Mouse (Mus musculus): Measurements from ENCODE around the gene Olfr1313.
"Not testable (repeated sequence)": the region's sequence is repeated elsewhere in the genome, so short reads cannot be mapped to it uniquely, and the experiment has no call there.

The Olfr1313 gene

DNA sequence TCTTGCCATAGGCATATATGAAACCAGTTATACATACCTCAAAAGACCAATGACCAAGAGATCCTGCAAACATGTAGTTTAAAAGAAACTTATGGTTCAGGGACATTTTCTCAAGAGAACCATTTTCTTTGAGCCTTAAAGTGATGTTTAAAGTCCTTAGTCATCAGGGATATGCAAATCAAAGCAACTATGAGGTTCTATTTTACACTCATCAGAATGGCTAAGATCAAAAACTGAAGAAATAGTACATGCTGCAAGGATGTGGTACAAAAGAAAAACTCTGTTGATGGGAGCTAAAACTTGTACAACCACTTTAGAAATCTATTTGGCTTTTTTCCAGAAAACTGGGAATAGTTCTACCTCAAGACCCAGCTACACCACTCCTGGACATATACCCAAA is at the start of gene Olfr1313:
TSS of gene Olfr1313 (minus strand) at position 101 of the 400 bp plus-strand sequence.
- DNase-seq = no peak

DNA sequence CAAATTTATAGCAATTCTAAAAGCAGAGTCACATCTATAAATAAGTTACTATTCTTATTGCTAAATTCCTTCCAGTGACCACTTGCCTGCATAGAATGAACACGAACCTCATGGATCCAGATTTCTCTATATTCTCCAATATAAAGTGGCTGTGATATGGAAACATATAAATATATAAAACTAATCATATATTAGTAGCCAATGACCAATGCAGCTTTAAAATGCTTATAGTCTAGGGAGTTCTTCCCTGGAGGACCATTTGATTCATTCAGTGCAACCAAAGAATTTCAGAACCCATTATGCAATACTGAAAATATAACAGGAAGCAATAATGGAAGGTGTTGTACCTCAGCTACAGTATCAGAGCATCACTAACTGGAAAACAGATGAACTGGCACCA is 37.7 kb upstream of the Olfr1313 start, which contains the start of gene Olfr1315-ps1:
TSS of gene Olfr1315-ps1 (minus strand) at position 101 of the 400 bp plus-strand sequence.
- no peak for DNase-seq

DNA sequence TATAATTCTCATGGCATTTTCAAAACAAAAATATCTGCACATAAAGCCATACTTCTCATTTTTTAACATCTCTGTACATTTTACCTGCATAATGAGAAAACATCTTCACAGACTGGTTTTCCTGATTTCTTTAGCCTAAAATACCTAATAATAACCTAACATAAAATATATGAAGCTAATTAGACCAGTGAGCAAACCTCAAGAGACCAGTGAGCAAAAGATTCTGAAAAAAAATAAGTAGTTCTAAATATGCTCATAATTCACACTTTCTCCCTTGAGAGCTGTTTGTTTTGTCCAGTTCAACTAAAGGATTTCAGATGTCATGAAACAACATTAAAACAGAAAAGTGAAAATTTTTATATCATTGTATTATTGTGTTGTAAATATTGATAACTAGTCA is 19.0 kb upstream of the Olfr1313 start, which contains the start of gene Olfr1314:
TSS of gene Olfr1314 (minus strand) at position 101 of the 400 bp plus-strand sequence.
- no peak for DNase-seq

DNA sequence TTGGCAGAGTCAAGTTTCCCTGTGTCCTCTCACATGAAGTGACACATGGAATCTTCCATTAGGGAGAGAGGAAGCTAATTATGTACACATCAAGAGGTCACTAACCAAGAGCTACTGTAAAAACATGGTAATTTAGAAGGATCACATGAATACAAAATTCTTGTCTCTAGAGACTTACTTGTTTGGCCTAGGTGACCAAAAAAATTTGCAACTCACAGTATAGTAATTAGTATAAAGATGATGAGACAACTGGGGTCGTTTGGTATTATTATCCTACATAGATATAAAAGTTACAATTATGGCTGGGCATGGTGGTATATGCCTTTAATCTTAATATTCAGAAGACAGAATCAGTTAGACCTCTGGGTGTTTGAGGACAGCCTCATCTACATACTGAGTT is 27.5 kb downstream of the Olfr1313 start, which contains the start of gene Olfr1312:
TSS of gene Olfr1312 (minus strand) at position 101 of the 400 bp plus-strand sequence.
- no peak for DNase-seq

DNA sequence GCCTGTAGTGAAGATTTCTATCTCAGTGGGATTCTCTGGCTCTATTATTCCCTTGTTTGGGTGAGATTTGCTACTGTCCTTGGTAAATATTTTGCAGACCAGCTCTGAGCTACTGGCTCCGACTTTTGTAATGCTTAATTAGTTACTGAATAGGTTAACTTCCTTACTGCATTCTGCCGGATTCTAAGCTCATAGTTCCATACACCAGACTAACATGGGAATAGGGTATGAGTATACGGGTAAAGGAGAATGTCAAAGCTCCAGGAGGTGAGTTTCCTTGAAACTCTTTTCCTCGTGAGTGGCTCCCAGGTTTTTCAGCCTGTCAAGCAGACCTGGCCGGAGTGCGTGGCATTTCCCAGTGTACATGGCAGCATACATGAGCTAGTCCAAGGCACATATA is 50.7 kb downstream of the Olfr1313 start:
- not testable (repeated sequence) for DNase-seq

DNA sequence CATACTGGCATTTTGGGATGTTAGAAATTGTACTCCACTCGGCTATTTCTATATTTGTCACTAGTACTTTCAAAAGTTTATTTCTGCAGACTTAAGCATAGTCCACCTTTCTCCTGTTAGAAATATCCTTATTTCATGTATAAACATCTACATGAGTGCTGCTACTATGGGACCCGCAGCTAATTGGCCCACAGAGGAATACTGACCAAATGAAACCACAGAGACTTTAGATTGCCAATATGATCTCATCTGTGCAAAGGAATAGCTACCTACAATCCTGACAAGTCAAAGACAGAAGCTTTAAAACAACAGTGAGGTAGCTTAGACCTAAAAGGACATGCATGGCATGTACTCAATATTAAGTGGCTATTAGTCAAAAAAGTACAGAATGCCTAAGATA is 53.3 kb downstream of the Olfr1313 start, which contains the start of gene Olfr1311:
TSS of gene Olfr1311 (minus strand) at position 101 of the 400 bp plus-strand sequence.
- DNase-seq = no peak

Data from layer of hippocampus, adult 9-11 months (tissue).